Mouse (Mus musculus): ENCODE results near the gene Ndel1. TPM values are rescaled to one million over a fixed set of nuclear protein-coding genes. Genes with fewer than 3 reads are reported as not detected.

The Ndel1 gene
- polyA plus RNA-seq, 1 experiment from 2014 or later = 96.3 TPM

Other genes starting within 250 kb of the Ndel1 start
- 147 and 155 TPM in 2 replicates for gene Myh10, start 180.3 kb downstream of the Ndel1 start, polyA plus RNA-seq (2015; fragmentation: Nextera tagmentation; extraction: Ambion mirVana)
- gene Rnf222, start 16.7 kb upstream of the Ndel1 start, polyA plus RNA-seq (2015; fragmentation: Nextera tagmentation; extraction: Ambion mirVana) = 0.05 and 0.17 TPM in 2 replicates
- 897 and 905 TPM in 2 replicates for gene Rpl26, start 29.7 kb upstream of the Ndel1 start, polyA plus RNA-seq (2015; fragmentation: Nextera tagmentation; extraction: Ambion mirVana)
- gene Odf4, start 55.2 kb upstream of the Ndel1 start, polyA plus RNA-seq (2015; fragmentation: Nextera tagmentation; extraction: Ambion mirVana) = not detected in 2 replicates
- gene Arhgef15, start 85.6 kb upstream of the Ndel1 start, polyA plus RNA-seq (2015; fragmentation: Nextera tagmentation; extraction: Ambion mirVana) = 20.0 and 23.0 TPM in 2 replicates
- gene Slc25a35, start 96.3 kb upstream of the Ndel1 start, polyA plus RNA-seq (2015; fragmentation: Nextera tagmentation; extraction: Ambion mirVana) = 7.6 and 7.9 TPM in 2 replicates
- 62.3 and 63.9 TPM in 2 replicates for gene Rangrf, start 103.3 kb upstream of the Ndel1 start, polyA plus RNA-seq (2015; fragmentation: Nextera tagmentation; extraction: Ambion mirVana)
- gene Pfas, start 136.6 kb upstream of the Ndel1 start, polyA plus RNA-seq (2015; fragmentation: Nextera tagmentation; extraction: Ambion mirVana) = 33.9 and 41.9 TPM in 2 replicates
- 64.1 and 68.0 TPM in 2 replicates for gene Ctc1, start 144.1 kb upstream of the Ndel1 start, polyA plus RNA-seq (2015; fragmentation: Nextera tagmentation; extraction: Ambion mirVana)
- gene Aurkb, start 173.8 kb upstream of the Ndel1 start, polyA plus RNA-seq (2015; fragmentation: Nextera tagmentation; extraction: Ambion mirVana) = 176 and 177 TPM in 2 replicates
- gene Borcs6, start 187.9 kb upstream of the Ndel1 start, polyA plus RNA-seq (2015; fragmentation: Nextera tagmentation; extraction: Ambion mirVana) = 8.0 and 9.1 TPM in 2 replicates
- 61.0 and 68.1 TPM in 2 replicates for gene Tmem107, start 198.9 kb upstream of the Ndel1 start, polyA plus RNA-seq (2015; fragmentation: Nextera tagmentation; extraction: Ambion mirVana)
- gene Vamp2, start 216.6 kb upstream of the Ndel1 start, polyA plus RNA-seq (2015; fragmentation: Nextera tagmentation; extraction: Ambion mirVana) = 81.5 and 114 TPM in 2 replicates
- 11.4 and 15.6 TPM in 2 replicates for gene Per1, start 223.4 kb upstream of the Ndel1 start, polyA plus RNA-seq (2015; fragmentation: Nextera tagmentation; extraction: Ambion mirVana)
- gene Hes7, start 248.5 kb upstream of the Ndel1 start, polyA plus RNA-seq (2015; fragmentation: Nextera tagmentation; extraction: Ambion mirVana) = 0.39 and 0.51 TPM in 2 replicates